Mouse (Mus musculus): ENCODE measurements at regions not wholly inside any gene's neighbourhood (a gene's known extent, or its start where the extent isn't known, plus 50 kb on each side); places are given as distances from the start of the nearest gene placed in this dataset.

GRCm38 (mm10) chr3:66653961-66654360 lies 327.2 kb upstream of the Rsrc1 start:
- H3K27ac ChIP-seq (ENCODE audit: insufficient read depth, low read depth) = no peak overlapping the region
- no peak overlapping the region for H3K4me2 ChIP-seq (ENCODE audit: insufficient read depth, low read depth, poor library complexity, severe bottlenecking)
- no peak overlapping the region for H3K4me3 ChIP-seq (replicated peaks in 1 of 3; ENCODE audit: low read depth in 2 of 3, low read length in 2 of 3, poor library complexity in 1 of 3)
- in situ Hi-C loops (cut with MboI; ENCODE audit: low pct_ligation_motif_present, low pct_unique_long_range_greater_than_20kb, low sequenced_read_pairs) (no loop called here), dilution Hi-C loops (cut with MboI; ENCODE audit: extremely low pct_ligation_motif_present, extremely low pct_unique_long_range_greater_than_20kb, low sequenced_read_pairs) (no loop called here)
- no peak for DNase-seq (ENCODE audit: extremely low read depth)
- no peak for TF ChIP-seq USF1 (IDR thresholded peaks at IDR 0.05; ENCODE audit: low read depth, low read length)
- no peak for TF ChIP-seq TBP (conservative IDR thresholded peaks at IDR 0.05; ENCODE audit: low read depth, low read length)
- TF ChIP-seq BHLHE40 (IDR thresholded peaks at IDR 0.05; ENCODE audit: low read depth, low read length) = no peak
- no peak for TF ChIP-seq HCFC1 (IDR thresholded peaks at IDR 0.05; ENCODE audit: low read depth, low read length)
- no peak for TF ChIP-seq MAX (IDR thresholded peaks at IDR 0.05; ENCODE audit: low read length)
- no peak for TF ChIP-seq RCOR1 (conservative IDR thresholded peaks at IDR 0.05; ENCODE audit: low read depth, low read length)
- TF ChIP-seq TCF12 (IDR thresholded peaks at IDR 0.05; ENCODE audit: low read depth, low read length) = no peak
- no peak for TF ChIP-seq UBTF (IDR thresholded peaks at IDR 0.05; ENCODE audit: low read depth, low read length)
- TF ChIP-seq SMC3 (IDR thresholded peaks at IDR 0.05; ENCODE audit: low read depth, low read length) = no peak
- no peak for TF ChIP-seq PAX5 (IDR thresholded peaks at IDR 0.05; ENCODE audit: low read length)
- TF ChIP-seq MAFK (IDR thresholded peaks at IDR 0.05; ENCODE audit: insufficient replicate concordance, low read length) = no peak
- H3K4me1 ChIP-seq (ENCODE audit: control insufficient read depth in 1 of 2, insufficient read depth in 2 of 2) = peaks cover 0 to 3% of the 10 kb centered on the region in 2 experiments; a peak in 1 of 4 replicates
- no peaks in the 10 kb centered on the region for H3K79me2 ChIP-seq (replicated peaks; ENCODE audit: control insufficient read depth, extremely low read depth, insufficient read depth, poor library complexity, severe bottlenecking)
- H3K9ac ChIP-seq (ENCODE audit: insufficient read depth, low read depth) = no peak overlapping the region
- H3K27me3 ChIP-seq (replicated peaks) = no peaks in the 10 kb centered on the region
- H3K36me3 ChIP-seq (replicated peaks in 1 of 2; ENCODE audit: control insufficient read depth in 1 of 2, insufficient read depth in 1 of 2, low read length in 1 of 2) = no peaks in the 10 kb centered on the region
- H3K9me3 ChIP-seq (replicated peaks; ENCODE audit: low read length) = no peaks in the 10 kb centered on the region

DNA sequence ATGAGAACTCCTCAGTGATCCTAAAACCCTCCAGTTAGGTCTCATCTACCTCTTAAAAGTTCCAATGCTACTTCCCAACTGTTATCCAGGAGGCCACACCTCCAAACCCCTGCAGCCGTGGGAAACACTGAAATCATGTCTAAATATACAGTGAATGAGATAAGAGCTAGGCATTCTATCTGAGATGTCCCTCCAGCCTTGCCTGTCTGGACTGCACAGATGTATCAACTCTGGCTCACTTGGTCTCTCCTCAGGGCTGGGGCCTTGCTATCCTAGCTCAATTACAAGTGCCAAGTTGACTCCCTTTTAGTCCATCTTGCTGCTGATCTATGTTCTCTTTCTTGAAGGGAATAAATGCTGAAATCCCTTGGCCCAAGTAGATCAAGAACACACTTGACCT lies 326.3 kb upstream of the Rsrc1 start:
- no peak for DNase-seq (ENCODE audit: extremely low read depth)
- Histone ChIP-seq H3K27me3 (replicated peaks) (no peaks in the 10 kb centered on the region), H3K4me3 (replicated peaks in 1 of 3; ENCODE audit: low read depth in 2 of 3, low read length in 2 of 3, poor library complexity in 1 of 3) (no peak overlapping the region), H3K4me1 (ENCODE audit: control insufficient read depth in 1 of 2, insufficient read depth in 2 of 2) (no peaks in the 10 kb centered on the region; a peak in 1 of 4 replicates), H3K79me2 (replicated peaks; ENCODE audit: control insufficient read depth, extremely low read depth, insufficient read depth, poor library complexity, severe bottlenecking) (no peaks in the 10 kb centered on the region), H3K27ac (ENCODE audit: insufficient read depth, low read depth) (no peak overlapping the region), H3K36me3 (replicated peaks in 1 of 2; ENCODE audit: control insufficient read depth in 1 of 2, insufficient read depth in 1 of 2, low read length in 1 of 2) (no peaks in the 10 kb centered on the region), H3K9me3 (replicated peaks; ENCODE audit: low read length) (no peaks in the 10 kb centered on the region), H3K4me2 (ENCODE audit: insufficient read depth, low read depth, poor library complexity, severe bottlenecking) (no peak overlapping the region), H3K9ac (ENCODE audit: insufficient read depth, low read depth) (no peak overlapping the region)
- TF ChIP-seq SMC3 (IDR thresholded peaks at IDR 0.05; ENCODE audit: low read depth, low read length) (no peak), TBP (conservative IDR thresholded peaks at IDR 0.05; ENCODE audit: low read depth, low read length) (no peak), POLR2AphosphoS2 (IDR thresholded peaks at IDR 0.05; ENCODE audit: low read depth, low read length) (no peak), CTCF (conservative IDR thresholded peaks at IDR 0.05 in 1 of 2, IDR thresholded peaks at IDR 0.05 in 1 of 2; ENCODE audit: low read depth in 2 of 2, low read length in 2 of 2) (no peak), CHD2 (IDR thresholded peaks at IDR 0.05; ENCODE audit: low read length) (no peak), MYC (IDR thresholded peaks at IDR 0.05; ENCODE audit: low read depth, low read length) (no peak)
- in situ Hi-C loops (cut with MboI; ENCODE audit: low pct_ligation_motif_present, low pct_unique_long_range_greater_than_20kb, low sequenced_read_pairs) = no loop called here
- dilution Hi-C loops (cut with MboI; ENCODE audit: extremely low pct_ligation_motif_present, extremely low pct_unique_long_range_greater_than_20kb, low sequenced_read_pairs) = no loop called here

GRCm38 (mm10) chr3:66656458-66656857 lies 324.7 kb upstream of the Rsrc1 start:
- Histone ChIP-seq H3K79me2 (replicated peaks; ENCODE audit: control insufficient read depth, extremely low read depth, insufficient read depth, poor library complexity, severe bottlenecking) (no peaks in the 10 kb centered on the region), H3K27me3 (replicated peaks) (no peaks in the 10 kb centered on the region), H3K4me2 (ENCODE audit: insufficient read depth, low read depth, poor library complexity, severe bottlenecking) (no peak overlapping the region), H3K9me3 (replicated peaks; ENCODE audit: low read length) (no peaks in the 10 kb centered on the region), H3K36me3 (replicated peaks in 1 of 2; ENCODE audit: control insufficient read depth in 1 of 2, insufficient read depth in 1 of 2, low read length in 1 of 2) (no peaks in the 10 kb centered on the region), H3K9ac (ENCODE audit: insufficient read depth, low read depth) (no peak overlapping the region), H3K4me1 (ENCODE audit: control insufficient read depth in 1 of 2, insufficient read depth in 2 of 2) (no peaks in the 10 kb centered on the region; a peak in 1 of 4 replicates), H3K4me3 (replicated peaks in 1 of 3; ENCODE audit: low read depth in 2 of 3, low read length in 2 of 3, poor library complexity in 1 of 3) (no peak overlapping the region), H3K27ac (ENCODE audit: insufficient read depth, low read depth) (no peak overlapping the region)
- DNase-seq (ENCODE audit: extremely low read depth) = no peak
- dilution Hi-C loops (cut with MboI; ENCODE audit: extremely low pct_ligation_motif_present, extremely low pct_unique_long_range_greater_than_20kb, low sequenced_read_pairs) (no loop called here), in situ Hi-C loops (cut with MboI; ENCODE audit: low pct_ligation_motif_present, low pct_unique_long_range_greater_than_20kb, low sequenced_read_pairs) (no loop called here)
- TF ChIP-seq ETS1 (conservative IDR thresholded peaks at IDR 0.05; ENCODE audit: low read depth, low read length) = no peak
- TF ChIP-seq RAD21 (IDR thresholded peaks at IDR 0.05; ENCODE audit: low read depth, low read length) = no peak
- TF ChIP-seq HCFC1 (IDR thresholded peaks at IDR 0.05; ENCODE audit: low read depth, low read length) = no peak
- no peak for TF ChIP-seq USF2 (conservative IDR thresholded peaks at IDR 0.05; ENCODE audit: low read depth, low read length)
- no peak for TF ChIP-seq EP300 (IDR thresholded peaks at IDR 0.05; ENCODE audit: low read length)
- TF ChIP-seq ELF1 (IDR thresholded peaks at IDR 0.05; ENCODE audit: low read depth, low read length) = no peak
- no peak for TF ChIP-seq RCOR1 (conservative IDR thresholded peaks at IDR 0.05; ENCODE audit: low read depth, low read length)
- TF ChIP-seq ZNF384 (IDR thresholded peaks at IDR 0.05; ENCODE audit: low read depth, low read length) = no peak
- TF ChIP-seq E2F4 (IDR thresholded peaks at IDR 0.05; ENCODE audit: insufficient replicate concordance, low read depth, low read length) = no peak
- no peak for TF ChIP-seq KAT2A (IDR thresholded peaks at IDR 0.05; ENCODE audit: insufficient replicate concordance, low read length)
- no peak for TF ChIP-seq NELFE (IDR thresholded peaks at IDR 0.05; ENCODE audit: low read depth, low read length)
- TF ChIP-seq ZMIZ1 (IDR thresholded peaks at IDR 0.05; ENCODE audit: low read depth, low read length) = no peak
- no peak for TF ChIP-seq POLR2A (IDR thresholded peaks at IDR 0.05; ENCODE audit: low read depth, low read length)
